Mouse (Mus musculus) heart, postnatal 0 days (tissue): ENCODE data around the gene Slc24a3.

Experiments used
- CTCF ChIP-seq: IDR thresholded peaks from 2 replicates; pipeline ENCODE4 v1.5.1; 2016; ENCODE audit warnings: antibody characterized with exemption, control low read depth, low read depth
- EP300 ChIP-seq: IDR thresholded peaks from 2 replicates; pipeline ENCODE4 v1.6.1; 2016; ENCODE audit warnings: antibody characterized with exemption, low read depth

- TF ChIP-seq CTCF, result no peak
- no peak for TF ChIP-seq EP300
Measured at GRCm38 (mm10) chr2:145248185-145248584, 80.6 kb downstream of the Slc24a3 start.
